ENCODE assay signal across 8 mouse cellular contexts in genomic region chr17:47792098-47792863, GRCm38 (mm10). TPM values are rescaled to one million over a fixed set of nuclear protein-coding genes. Genes with fewer than 3 reads are reported as not detected.
DNase-seq lines count a peak whose midpoint lies in the region; ATAC-seq and TF ChIP-seq lines count a peak whose summit lies in the region.

No protein-coding gene starts in this region.

- H3K36me3 ChIP-seq in heart, embryonic 12.5 days = peaks cover 26% of the 10 kb centered on the region
- no peaks in the 10 kb centered on the region for H3K36me3 ChIP-seq in kidney, embryonic 15.5 days
- H3K36me3 ChIP-seq in lung, embryonic 15.5 days = no peaks in the 10 kb centered on the region

- H3K4me3 ChIP-seq in heart, embryonic 12.5 days = no peak overlapping the region
- H3K4me3 ChIP-seq in kidney, embryonic 15.5 days (replicated peaks) = no peak overlapping the region
- H3K4me3 ChIP-seq in lung, embryonic 15.5 days = no peak overlapping the region
- H3K4me3 ChIP-seq in olfactory bulb, adult 2 months (ENCODE audit: insufficient read depth, low read depth, low read length) = no peak overlapping the region

- H3K4me2 ChIP-seq in heart, embryonic 12.5 days = no peak overlapping the region
- no peak overlapping the region for H3K4me2 ChIP-seq in kidney, embryonic 15.5 days
- H3K4me2 ChIP-seq in lung, embryonic 15.5 days = no peak overlapping the region

- H3K4me1 ChIP-seq in heart, embryonic 12.5 days (replicated peaks) = peaks cover 48% of the 10 kb centered on the region
- peaks cover 54% of the 10 kb centered on the region for H3K4me1 ChIP-seq in kidney, embryonic 15.5 days
- peaks cover 34% of the 10 kb centered on the region for H3K4me1 ChIP-seq in lung, embryonic 15.5 days
- H3K4me1 ChIP-seq in olfactory bulb, adult 2 months (ENCODE audit: control insufficient read depth, insufficient read depth, low read length) = peaks cover 8% of the 10 kb centered on the region

- peak; percentile 79 to 81 for DNase-seq in B cell, adult 2 months
- peak; percentile 93 for DNase-seq in ZHBTc4 (ENCODE audit: low read depth, low spot score)
- DNase-seq in embryo, embryonic 9.5 days (ENCODE audit: extremely low spot score) = peak; percentile 86
- peak; percentile 38 to 74 for DNase-seq in thymus, postnatal 10 days (ENCODE audit: low spot score in 2 of 2)

- H3K9me3 ChIP-seq in heart, embryonic 12.5 days (replicated peaks) = peaks cover 3% of the 10 kb centered on the region
- H3K9me3 ChIP-seq in kidney, embryonic 15.5 days (replicated peaks) = no peaks in the 10 kb centered on the region
- no peaks in the 10 kb centered on the region for H3K9me3 ChIP-seq in lung, embryonic 15.5 days

- TF ChIP-seq CTCF in olfactory bulb, adult 2 months (IDR thresholded peaks at IDR 0.05; ENCODE audit: insufficient read depth, low read depth, low read length) = peak; percentile 78

- no peaks in the 10 kb centered on the region; the same call in 1 of the 2 replicates for H3K27me3 ChIP-seq in heart, embryonic 12.5 days (replicated peaks)
- no peaks in the 10 kb centered on the region; the same call in 1 of the 2 replicates for H3K27me3 ChIP-seq in kidney, embryonic 15.5 days
- no peaks in the 10 kb centered on the region for H3K27me3 ChIP-seq in lung, embryonic 15.5 days

- H3K27ac ChIP-seq in heart, embryonic 12.5 days (ENCODE audit: poor library complexity, severe bottlenecking) = no peak overlapping the region
- H3K27ac ChIP-seq in kidney, embryonic 15.5 days = no peak overlapping the region
- peak overlapping the region; percentile 11; the same call in 1 of the 2 replicates for H3K27ac ChIP-seq in lung, embryonic 15.5 days
- H3K27ac ChIP-seq in olfactory bulb, adult 2 months (ENCODE audit: insufficient read depth, low read depth, low read length) = no peak overlapping the region

- no peak overlapping the region for H3K9ac ChIP-seq in heart, embryonic 12.5 days
- H3K9ac ChIP-seq in kidney, embryonic 15.5 days = 0 out of 2 replicates have a peak overlapping the region, but pooled peaks have one; percentile 5
- H3K9ac ChIP-seq in lung, embryonic 15.5 days = no peak overlapping the region

- 25% methylated on average over 15 of the region's 15 CpGs for WGBS in heart, embryonic 12.5 days
- 23% methylated on average over 15 of the region's 15 CpGs for WGBS in kidney, embryonic 15.5 days
- 16% methylated on average over 15 of the region's 15 CpGs for WGBS in lung, embryonic 15.5 days
- WGBS in olfactory bulb, adult 2 months = 34% methylated on average over 15 of the region's 15 CpGs

- no peak for TF ChIP-seq POLR2A in olfactory bulb, adult 2 months (IDR thresholded peaks at IDR 0.05; ENCODE audit: insufficient read depth, low read depth, low read length)

- ATAC-seq in heart, embryonic 12.5 days (ENCODE audit: insufficient number of reproducible peaks, low FRiP score) = peak; percentile 33
- ATAC-seq in kidney, embryonic 15.5 days (replicated peaks; ENCODE audit: low FRiP score) = peak; percentile 27; the same call in 1 of the 2 replicates
- ATAC-seq in lung, embryonic 15.5 days (ENCODE audit: borderline replicate concordance, extremely low read depth, low FRiP score, low TSS enrichment) = peak; percentile 67; the same call in 1 of the 2 replicates

RNA-seq across cellular contexts. Expression of gene Mdfi, which starts 42.2 kb away (rescaled TPM):
- 11.1 and 11.2 TPM in 2 replicates for polyA plus RNA-seq in heart, embryonic 12.5 days (2016; fragmentation: Nextera tagmentation; extraction: Ambion mirVana)
- 7.7 and 12.6 TPM in 2 replicates for polyA plus RNA-seq in kidney, embryonic 15.5 days (2015; fragmentation: Nextera tagmentation; extraction: Ambion mirVana)
- polyA plus RNA-seq in lung, embryonic 15.5 days (2015; fragmentation: Nextera tagmentation; extraction: Ambion mirVana) = 19.3 and 20.6 TPM in 2 replicates
- polyA plus RNA-seq in olfactory bulb, adult 2 months (2012; ENCODE audit: insufficient read depth, insufficient read length, low replicate concordance, missing spikeins) = not detected in 2 replicates

RNA-seq across cellular contexts. Expression of gene Tfeb, which starts 55.5 kb away (rescaled TPM):
- 22.7 and 24.5 TPM in 2 replicates for polyA plus RNA-seq in heart, embryonic 12.5 days (2016; fragmentation: Nextera tagmentation; extraction: Ambion mirVana)
- 13.4 and 15.2 TPM in 2 replicates for polyA plus RNA-seq in kidney, embryonic 15.5 days (2015; fragmentation: Nextera tagmentation; extraction: Ambion mirVana)
- 12.9 and 14.7 TPM in 2 replicates for polyA plus RNA-seq in lung, embryonic 15.5 days (2015; fragmentation: Nextera tagmentation; extraction: Ambion mirVana)
- polyA plus RNA-seq in olfactory bulb, adult 2 months (2012; ENCODE audit: insufficient read depth, insufficient read length, low replicate concordance, missing spikeins) = not detected in 2 replicates

Comparison
In these comparisons a context has a peak if more than half of its experiments do, and no peak if none do; other contexts are left out.
1. RNA of gene Tfeb, which starts 55.5 kb away (polyA plus RNA-seq): 22.7 to 24.5 TPM in heart, embryonic 12.5 days, 13.4 to 15.2 TPM in kidney, embryonic 15.5 days and 12.9 to 14.7 TPM in lung, embryonic 15.5 days; not detected in olfactory bulb, adult 2 months; every median in the first group is over 10 times any median in the second.
2. Peak in every context shown above with its lines, with median percentiles within 50 percentile points of each other: DNase-seq and ATAC-seq.